Mouse (Mus musculus) small intestine, adult 2 months (tissue): Measurements from ENCODE around the gene Ralgapa2.

ENCODE experiments used
- CTCF ChIP-seq: fragments of 200-500 bp; IDR thresholded peaks from 2 replicates; pipeline ENCODE4 v1.5.1; 2012; ENCODE audit warnings: low read depth, mild to moderate bottlenecking, control low read depth, inconsistent platforms, low read length, moderate library complexity, mixed read lengths; ENCODE audit not compliant: insufficient replicate concordance, insufficient read length; ENCODE audit errors: extremely low read depth
- POLR2A ChIP-seq: fragments of 200-500 bp; IDR thresholded peaks from 2 replicates; pipeline ENCODE4 v1.6.1; 2012; ENCODE audit warnings: low read depth, mild to moderate bottlenecking, control low read depth, inconsistent platforms, low read length, moderate library complexity

DNA sequence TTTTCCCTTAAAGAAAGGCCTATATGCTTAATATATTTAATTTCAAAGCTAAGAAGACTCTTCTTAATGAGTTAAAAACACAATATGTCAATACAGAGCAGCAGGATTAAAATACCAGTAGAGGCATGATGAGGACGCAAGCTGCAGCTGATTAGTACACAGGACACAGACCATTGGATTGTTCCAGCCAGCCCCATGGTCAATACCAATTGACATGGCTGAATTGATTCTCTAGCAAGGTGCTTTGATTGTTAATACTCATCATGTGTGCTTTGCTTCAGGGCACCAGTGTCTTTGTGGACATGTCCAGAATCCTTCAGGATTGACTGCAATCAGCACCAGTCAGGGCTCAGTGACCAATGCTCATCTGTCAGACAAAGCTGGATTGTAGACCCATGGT is 185.5 kb downstream of the Ralgapa2 start:
- TF ChIP-seq CTCF (no peak), POLR2A (no peak)
